Mouse (Mus musculus): ENCODE data around the gene Efcab7.

- TF ChIP-seq POLR2A (IDR thresholded peaks at IDR 0.05; ENCODE audit: borderline replicate concordance, low read depth, low read length) (no peak), CTCF (IDR thresholded peaks at IDR 0.05; ENCODE audit: low read depth, low read length) (no peak)
Observed at GRCm38 (mm10) chr4:99928521-99928920, 99.5 kb downstream of the Efcab7 start.

Measured in bone marrow macrophage, adult 2 months (primary cell).